Mouse (Mus musculus) kidney, postnatal 4 days (tissue): Measurements from ENCODE around the gene Dhrs3.

ENCODE experiments used
- DNase-seq, 2 experiments: peaks; one replicate each; pipeline ENCODE4 v3.0.0; 2021; ENCODE audit warnings: mixed read lengths in 2 of 2

The Dhrs3 gene

DNA sequence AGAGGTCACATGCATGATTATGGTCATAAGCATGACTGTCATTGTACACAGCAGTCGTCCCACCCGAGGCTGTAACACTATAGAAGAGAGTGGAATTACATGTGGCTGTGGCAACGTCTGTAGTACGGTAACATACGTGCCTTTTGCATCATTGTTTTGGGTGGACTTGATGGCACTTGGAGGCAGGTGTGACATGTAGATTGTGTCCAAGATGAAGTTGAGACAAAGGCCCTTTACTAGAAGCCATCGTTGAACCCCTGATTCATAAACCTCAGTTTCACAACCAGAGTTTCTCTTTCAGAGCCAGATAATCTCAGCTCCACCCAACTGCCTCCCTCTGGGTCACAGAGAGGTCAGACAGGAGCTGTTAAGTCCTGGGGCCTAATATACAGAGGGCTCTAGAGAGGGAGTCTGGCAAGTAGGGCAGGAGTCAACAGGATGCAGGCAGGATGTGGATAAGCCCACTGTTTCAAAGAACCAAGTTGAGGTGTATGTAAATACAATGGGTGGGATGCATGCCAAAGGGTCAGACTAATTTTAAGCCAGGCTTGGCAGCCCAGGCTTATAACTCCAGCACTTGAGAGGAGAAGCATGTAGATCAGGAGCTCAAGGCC lies 5.5 kb downstream of the Dhrs3 start:
- DNase-seq, result peak; percentile 37 to 60

- no peak for DNase-seq
These were observed 6.1 kb downstream of the Dhrs3 start for GRCm38 (mm10) chr4:144898737-144899136.

GRCm38 (mm10) chr4:144901561-144902111 lies 9.0 kb downstream of the Dhrs3 start:
- no peak for DNase-seq

DNA sequence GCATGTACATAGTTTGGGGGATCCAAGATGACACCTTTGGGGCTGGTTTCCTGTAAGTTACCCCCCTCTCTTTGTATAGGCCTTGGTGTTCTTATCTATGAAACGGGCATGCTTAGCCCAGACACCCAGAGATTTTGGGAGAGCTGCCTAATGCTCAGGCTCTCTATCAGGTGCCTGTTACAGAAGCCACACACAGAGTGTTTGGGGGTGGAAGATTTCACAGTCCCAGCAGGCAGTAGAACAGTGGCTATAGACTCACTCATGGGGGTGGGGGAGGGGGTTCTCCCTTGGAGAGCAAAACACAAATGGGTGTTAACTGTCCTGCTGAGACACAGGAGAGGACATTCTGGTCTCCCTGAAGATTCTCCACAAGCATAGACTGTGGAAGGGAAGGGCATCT lies 10.5 kb downstream of the Dhrs3 start:
- no peak for DNase-seq

GRCm38 (mm10) chr4:144903932-144904331 lies 11.3 kb downstream of the Dhrs3 start:
- peak; percentile 55 to 69 for DNase-seq

DNA sequence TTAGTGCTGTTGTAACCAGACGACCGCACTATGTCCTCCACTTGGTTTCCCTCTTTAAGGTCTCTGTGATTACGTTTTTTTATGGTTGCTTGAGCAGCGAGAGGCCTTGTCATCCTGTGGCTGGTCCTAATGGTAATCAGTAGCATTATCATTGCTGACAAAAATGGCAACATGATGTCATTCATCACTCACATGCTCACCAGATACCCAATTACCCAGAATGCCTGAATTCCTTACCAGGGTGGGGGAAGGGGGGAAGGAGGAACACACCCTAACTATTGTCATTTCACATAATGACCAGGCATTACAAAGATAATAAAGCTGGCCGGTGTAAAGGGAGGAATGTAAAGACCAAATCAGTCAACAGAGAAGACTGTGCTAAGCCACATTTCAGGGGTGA lies 12.5 kb downstream of the Dhrs3 start:
- no peak for DNase-seq

- DNase-seq, result peak; percentile 51 to 68
These were observed 13.6 kb downstream of the Dhrs3 start for GRCm38 (mm10) chr4:144906001-144906889.

DNA sequence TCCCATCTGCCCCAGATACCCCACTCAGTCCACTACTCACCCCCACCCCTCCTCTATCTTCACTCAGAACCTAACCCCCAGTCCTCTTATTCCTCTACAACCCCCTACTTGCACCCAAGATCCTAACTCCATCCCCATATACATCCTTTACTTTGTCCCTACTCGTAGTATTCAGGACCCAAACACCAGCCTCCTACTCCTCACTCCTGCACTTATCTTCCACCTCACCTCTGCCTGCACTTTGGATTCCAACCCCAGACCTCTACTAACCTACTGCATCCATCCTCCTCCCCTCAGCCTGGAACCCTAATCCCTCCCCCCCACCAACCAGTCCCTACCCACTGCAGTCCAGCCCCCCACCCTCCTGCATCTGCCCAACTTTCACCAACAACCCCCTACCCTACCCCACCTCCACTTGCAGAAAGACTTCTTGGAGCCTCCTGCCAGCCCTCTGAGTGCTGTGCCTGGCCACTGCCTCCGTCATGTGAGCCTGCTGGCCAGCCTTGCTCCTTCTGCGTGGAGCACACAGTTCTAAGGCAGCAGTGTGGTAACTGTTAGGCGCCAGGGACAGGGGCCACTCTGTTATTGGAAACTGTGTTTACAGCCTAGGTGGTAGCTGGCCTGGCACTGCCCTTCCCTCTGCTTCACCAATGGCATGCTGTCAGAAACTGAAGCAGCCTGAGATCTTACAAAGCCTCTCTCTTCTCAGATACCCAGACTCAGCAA lies 14.5 kb downstream of the Dhrs3 start:
- no peak for DNase-seq

- no peak for DNase-seq
These were observed 16.2 kb downstream of the Dhrs3 start for GRCm38 (mm10) chr4:144908825-144909224.

GRCm38 (mm10) chr4:144910281-144910680 lies 17.7 kb downstream of the Dhrs3 start:
- no peak for DNase-seq

GRCm38 (mm10) chr4:144913298-144914152 lies 20.9 kb downstream of the Dhrs3 start:
- DNase-seq, result no peak

DNA sequence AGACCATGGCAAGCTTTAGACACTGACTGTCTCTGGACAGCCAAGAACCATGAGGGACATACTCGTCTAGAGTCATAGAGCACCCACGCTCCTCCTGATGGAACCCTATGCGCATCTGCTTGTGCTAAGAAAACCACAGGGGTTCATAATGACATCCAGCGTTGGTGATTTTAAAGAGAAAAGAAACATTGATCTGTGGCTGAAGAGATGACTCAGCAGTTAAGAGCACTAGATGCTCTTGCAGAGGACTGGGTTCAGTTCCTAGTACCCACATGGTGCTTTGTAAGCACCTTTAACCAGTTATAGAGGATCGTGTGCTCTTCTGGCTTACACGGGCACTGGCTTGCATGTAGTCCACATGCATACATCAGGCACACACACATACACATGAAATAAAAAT lies 23.9 kb downstream of the Dhrs3 start:
- no peak for DNase-seq

- no peak for DNase-seq
These were observed 24.5 kb downstream of the Dhrs3 start for GRCm38 (mm10) chr4:144917101-144917500.

- DNase-seq, result no peak
These were observed 25.9 kb downstream of the Dhrs3 start for GRCm38 (mm10) chr4:144918501-144918900.

DNA sequence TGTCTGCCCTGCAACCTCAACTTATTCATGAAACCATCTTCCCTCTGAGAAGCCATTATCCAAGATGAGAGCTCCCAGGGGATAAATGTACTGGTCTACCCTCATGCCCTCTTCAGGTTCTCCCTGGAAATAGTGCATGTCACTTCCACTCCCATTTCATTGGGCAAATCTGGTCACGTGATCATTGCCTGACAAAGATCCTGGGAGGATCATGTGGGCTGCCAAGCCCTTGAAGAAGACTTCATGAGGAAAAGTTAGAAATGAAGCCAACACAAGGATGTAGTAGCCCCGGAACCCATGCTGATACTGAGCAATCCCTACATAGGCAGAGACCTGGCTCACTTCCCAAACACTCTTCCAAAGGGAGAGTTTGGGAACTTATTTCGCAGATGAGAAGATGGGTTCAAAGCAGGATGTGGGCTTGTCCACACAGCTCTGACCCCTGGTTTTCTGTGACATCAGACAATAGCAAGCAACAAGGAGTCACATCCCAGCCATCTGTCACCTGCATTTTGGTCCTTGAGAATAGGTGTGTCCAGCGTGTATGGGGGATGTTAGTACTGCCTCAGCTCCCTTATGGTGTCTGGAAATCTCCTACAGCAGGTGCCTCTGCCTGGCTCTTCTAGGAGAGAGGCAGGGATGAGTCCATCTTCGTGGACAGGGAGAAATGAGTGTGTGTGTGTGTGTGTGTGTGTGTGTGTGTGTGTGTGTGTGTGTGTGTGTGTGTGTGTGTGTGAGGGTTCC lies 36.2 kb downstream of the Dhrs3 start:
- no peak for DNase-seq

DNA sequence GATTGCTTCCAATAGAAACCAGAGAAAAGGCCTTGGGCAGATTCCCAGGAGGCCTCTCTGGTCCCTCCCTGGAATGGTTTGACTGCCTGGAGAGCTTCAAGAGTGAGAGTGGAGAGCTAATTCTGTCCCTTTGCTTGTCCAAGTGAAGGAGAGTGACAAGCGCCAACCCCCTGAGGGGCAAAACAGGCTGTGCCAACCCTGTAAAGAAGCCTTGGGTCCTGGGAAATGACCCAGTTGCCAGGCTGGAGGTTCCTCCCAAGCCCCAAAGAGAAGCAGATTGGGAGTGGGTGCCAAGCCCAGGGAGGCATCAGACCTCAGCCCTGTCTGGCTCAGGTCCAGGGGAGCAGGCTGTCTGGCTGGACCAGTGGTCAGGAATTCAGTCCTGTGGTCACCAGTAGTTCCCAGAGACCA lies 37.2 kb downstream of the Dhrs3 start:
- DNase-seq, result peak; percentile 72 to 81

- DNase-seq, result peak; percentile 82 to 88
These were observed 37.7 kb downstream of the Dhrs3 start for GRCm38 (mm10) chr4:144930366-144930765.

DNA sequence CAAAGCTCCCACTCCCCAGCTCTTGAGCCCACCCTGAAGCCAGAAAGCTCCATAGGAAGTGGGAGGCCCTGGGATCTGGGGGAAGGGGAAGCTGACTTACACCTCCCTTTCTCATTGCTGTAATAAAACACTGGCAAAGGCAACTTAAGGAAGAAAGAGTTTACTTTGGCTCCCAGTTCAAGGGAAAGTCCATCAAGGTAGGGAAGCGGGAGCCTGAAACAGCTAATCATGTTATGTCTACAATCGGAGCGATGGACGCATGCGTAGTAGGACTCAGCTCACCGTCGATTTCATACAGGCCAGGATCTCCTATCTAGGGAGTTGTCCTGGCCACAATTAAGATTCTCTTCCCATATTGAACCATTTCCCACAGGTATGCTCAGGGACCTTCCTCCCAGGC lies 38.5 kb downstream of the Dhrs3 start:
- no peak for DNase-seq

DNA sequence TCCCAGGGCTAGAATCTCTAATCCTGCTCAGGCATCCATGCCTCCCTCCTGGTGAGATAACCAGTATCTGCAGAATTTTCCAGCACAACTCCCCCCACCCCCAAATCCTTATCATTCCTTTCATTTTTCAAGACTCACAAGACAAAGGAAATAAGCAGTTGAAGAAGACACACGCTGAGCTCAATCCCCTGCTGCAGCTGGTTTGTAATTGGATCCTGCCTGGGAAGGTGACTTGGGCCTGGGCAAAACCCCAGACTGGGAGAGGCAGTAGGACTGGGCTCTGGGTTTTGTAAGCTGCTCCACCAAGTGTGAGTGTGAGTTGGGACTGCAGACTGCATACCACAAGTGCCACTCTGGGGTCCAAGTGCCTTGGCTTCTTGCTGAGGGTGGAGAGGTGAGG lies 41.9 kb downstream of the Dhrs3 start:
- DNase-seq, result no peak

- no peak for DNase-seq
These were observed 44.0 kb downstream of the Dhrs3 start for GRCm38 (mm10) chr4:144936563-144937154.

GRCm38 (mm10) chr4:144939847-144940411 lies 47.3 kb downstream of the Dhrs3 start:
- DNase-seq, result peak in 1 of 2 experiments; percentile 19
